Mouse (Mus musculus) stomach, postnatal 0 days (tissue): Measurements from ENCODE around the gene Nos1.

ENCODE experiments used
- CTCF ChIP-seq: IDR thresholded peaks from 2 replicates; pipeline ENCODE4 v1.5.1; 2016; ENCODE audit warnings: antibody characterized with exemption, low read depth, mild to moderate bottlenecking, moderate library complexity
- EP300 ChIP-seq: optimal IDR thresholded peaks from 2 replicates; pipeline ENCODE3; 2016; ENCODE audit warnings: antibody characterized with exemption

DNA sequence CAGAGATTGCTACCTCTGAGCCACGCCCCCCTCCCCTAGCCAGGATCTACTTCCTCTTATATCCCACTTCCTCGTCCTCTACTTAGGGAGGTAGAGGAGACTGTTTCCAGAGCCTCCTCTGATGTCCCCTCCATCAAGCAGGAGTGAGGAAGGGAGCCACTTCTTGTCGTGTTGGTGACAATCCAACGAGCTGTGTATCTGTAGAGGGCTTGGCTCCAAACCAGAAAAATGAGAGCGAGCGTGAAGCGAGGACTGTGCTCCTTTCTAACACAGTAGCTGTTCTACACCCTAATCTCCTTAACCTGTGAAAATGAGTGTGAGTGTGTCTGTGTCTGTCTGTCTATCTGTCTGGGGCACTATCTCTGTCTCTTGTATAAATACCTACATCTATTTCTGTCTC, 58.7 kb downstream of the Nos1 start:
- TF ChIP-seq CTCF (no peak), EP300 (no peak)
